Mouse (Mus musculus) heart, postnatal 10 days (tissue): ENCODE results near the gene Mrpl48. TPM values are rescaled to one million over a fixed set of nuclear protein-coding genes. Genes with fewer than 3 reads are reported as not detected.

ENCODE experiments used
- DNase-seq, 2 experiments: peaks; one replicate each; pipeline ENCODE4 v3.0.0; 2021
- intact Hi-C: fragments of 180-260 bp; cut with DNase I; formaldehyde crosslinking; loops from one replicate; pipeline ENCODE4 v1.15.1; 2025
- total RNA-seq, 2 experiments: library from RNA; stranded (reverse); gene quantifications; 2 replicates each; pipeline ENCODE4 v1.2.3; 2021

Mrpl48 gene
- total RNA-seq, 2 experiments from 2014 or later = 70.3 to 70.4 TPM

- intact Hi-C loops = loop anchor here (5.0 kb wide), 1 partner anchor 45 kb away; no protein-coding TSS in a partner anchor
- peak; percentile 89 to 92 for DNase-seq
Observed at GRCm38 (mm10) chr7:100536804-100537518, 71.1 kb downstream of the Mrpl48 start, which contains the start of gene Coa4. Gene Coa4 (plus strand): TSS chr7:100537071.

- intact Hi-C loops = loop anchor here (5.0 kb wide), 1 partner anchor 46 kb away; no protein-coding TSS in a partner anchor
- no peak for DNase-seq
Observed at GRCm38 (mm10) chr7:100535831-100536230, 72.3 kb downstream of the Mrpl48 start.

GRCm38 (mm10) chr7:100534216-100534615 is 73.9 kb downstream of the Mrpl48 start:
- intact Hi-C loops = no loop called here
- DNase-seq = no peak

- intact Hi-C loops = no loop called here
- no peak for DNase-seq
Observed at GRCm38 (mm10) chr7:100533503-100533902, 74.6 kb downstream of the Mrpl48 start.

GRCm38 (mm10) chr7:100530766-100531165 is 77.3 kb downstream of the Mrpl48 start:
- DNase-seq = no peak
- intact Hi-C loops = no loop called here

- intact Hi-C loops = loop anchor here (5.0 kb wide), 2 partner anchors 138 to 273 kb away; partner anchors contain the start of gene Plekhb1
- no peak for DNase-seq
Observed at GRCm38 (mm10) chr7:100524669-100525068, 83.4 kb downstream of the Mrpl48 start.

GRCm38 (mm10) chr7:100522222-100522621 is 85.9 kb downstream of the Mrpl48 start:
- intact Hi-C loops = loop anchor here (5.0 kb wide), 2 partner anchors 140 to 275 kb away; partner anchors contain the start of gene Plekhb1
- DNase-seq = no peak

- peak; percentile 84 to 94 for DNase-seq
- intact Hi-C loops = loop anchor here (1.0 to 5.0 kb wide), 4 partner anchors 116 to 277 kb away; partner anchors contain the start of gene Plekhb1
Observed at GRCm38 (mm10) chr7:100520663-100521285, 87.3 kb downstream of the Mrpl48 start.

- DNase-seq = no peak
- intact Hi-C loops = loop anchor here (1.0 to 5.0 kb wide), 4 partner anchors 117 to 277 kb away; partner anchors contain the start of gene Plekhb1
Observed at GRCm38 (mm10) chr7:100520204-100520603, 87.9 kb downstream of the Mrpl48 start.

- intact Hi-C loops = no loop called here
- no peak for DNase-seq
Observed at GRCm38 (mm10) chr7:100514573-100514972, 93.5 kb downstream of the Mrpl48 start, which contains the start of gene Dnajb13. Gene Dnajb13 (minus strand): TSS chr7:100514960.

- intact Hi-C loops = no loop called here
- DNase-seq = no peak
Observed at GRCm38 (mm10) chr7:100511602-100512001, 96.5 kb downstream of the Mrpl48 start.

- DNase-seq = no peak
- intact Hi-C loops = no loop called here
Observed at GRCm38 (mm10) chr7:100508670-100509069, 99.4 kb downstream of the Mrpl48 start.

GRCm38 (mm10) chr7:100506494-100506893 is 101.6 kb downstream of the Mrpl48 start:
- intact Hi-C loops = no loop called here
- no peak for DNase-seq

GRCm38 (mm10) chr7:100504740-100505487 is 103.2 kb downstream of the Mrpl48 start:
- intact Hi-C loops = no loop called here

GRCm38 (mm10) chr7:100503076-100503475 is 105.0 kb downstream of the Mrpl48 start:
- intact Hi-C loops = no loop called here

More at GRCm38 (mm10) chr7:100504740-100505487, 103.2 kb downstream of the Mrpl48 start:
- DNase-seq = no peak

GRCm38 (mm10) chr7:100502374-100502922 is 105.7 kb downstream of the Mrpl48 start:
- no peak for DNase-seq
- intact Hi-C loops = no loop called here

More at GRCm38 (mm10) chr7:100503076-100503475, 105.0 kb downstream of the Mrpl48 start:
- DNase-seq = no peak

- intact Hi-C loops = no loop called here
- no peak for DNase-seq
Observed at GRCm38 (mm10) chr7:100501844-100502373, 106.2 kb downstream of the Mrpl48 start.

GRCm38 (mm10) chr7:100501027-100501843 is 106.9 kb downstream of the Mrpl48 start:
- intact Hi-C loops = no loop called here
- peak; percentile 39 to 43 for DNase-seq

GRCm38 (mm10) chr7:100500276-100500977 is 107.7 kb downstream of the Mrpl48 start:
- intact Hi-C loops = no loop called here
- peak in 1 of 2 experiments; percentile 37 for DNase-seq
